7 mouse cellular contexts compared by ENCODE assay signal in the genomic region with DNA sequence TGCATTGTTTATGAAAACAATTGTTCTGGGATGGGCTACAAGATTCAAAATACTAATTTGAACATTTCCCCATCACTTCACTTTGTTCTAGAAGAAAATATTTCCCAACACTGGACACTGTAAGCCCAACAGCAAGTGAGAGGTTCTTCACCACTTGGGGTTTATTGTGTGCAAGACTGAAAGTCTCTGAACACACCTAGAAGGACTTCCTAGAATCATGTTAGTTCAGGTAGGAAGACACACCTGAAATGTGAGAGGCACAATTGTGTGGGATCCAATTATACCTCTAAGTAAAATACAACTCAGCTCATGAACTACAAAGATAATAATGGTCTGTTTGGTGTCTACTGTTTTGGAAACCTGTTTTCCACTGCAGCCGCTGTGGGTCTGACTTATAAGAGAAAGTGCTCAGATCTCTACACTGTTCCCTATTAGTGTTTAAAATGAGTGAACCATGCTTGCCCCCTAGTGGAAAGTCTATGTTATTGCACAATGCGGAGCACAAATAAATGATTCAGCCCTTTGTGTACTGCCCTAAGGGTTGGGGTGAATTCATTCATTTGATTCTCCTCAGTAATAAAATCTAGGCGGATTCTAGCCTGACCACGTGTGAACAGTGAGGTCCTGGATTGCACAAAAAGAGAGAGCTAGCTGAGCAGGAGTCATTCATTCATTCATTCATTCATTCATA.
A peak's percentile ranks its signal among the peaks of the same experiment; 100 is the strongest.
DNase-seq lines count a peak whose midpoint lies in the region; ATAC-seq and TF ChIP-seq lines count a peak whose summit lies in the region.

No protein-coding gene starts in this region.

- H3K4me3 ChIP-seq in liver, adult 2 months (ENCODE audit: insufficient read depth, low read depth, low read length) = no peak overlapping the region
- no peak overlapping the region for H3K4me3 ChIP-seq in intestine, postnatal 0 days (ENCODE audit: low read depth, low read length)
- no peak overlapping the region for H3K4me3 ChIP-seq in neural tube, embryonic 13.5 days

- no peaks in the 10 kb centered on the region for H3K4me1 ChIP-seq in liver, adult 2 months (ENCODE audit: control insufficient read depth, insufficient read depth, low read length)
- no peaks in the 10 kb centered on the region for H3K4me1 ChIP-seq in intestine, postnatal 0 days (replicated peaks; ENCODE audit: control insufficient read depth, insufficient read depth, low read length)
- H3K4me1 ChIP-seq in neural tube, embryonic 13.5 days (replicated peaks) = no peaks in the 10 kb centered on the region

- H3K9me3 ChIP-seq in intestine, postnatal 0 days (ENCODE audit: control insufficient read depth) = no peaks in the 10 kb centered on the region
- no peaks in the 10 kb centered on the region for H3K9me3 ChIP-seq in neural tube, embryonic 13.5 days

- H3K79me2 ChIP-seq in liver, adult 2 months (ENCODE audit: control insufficient read depth, insufficient read depth, low read length) = no peaks in the 10 kb centered on the region

- ATAC-seq in intestine, postnatal 0 days = no peak
- ATAC-seq in neural tube, embryonic 13.5 days (ENCODE audit: low read depth) = peak; percentile 94

- no peaks in the 10 kb centered on the region for H3K36me3 ChIP-seq in liver, adult 2 months (ENCODE audit: control insufficient read depth, insufficient read depth, low read length)
- no peaks in the 10 kb centered on the region for H3K36me3 ChIP-seq in intestine, postnatal 0 days (ENCODE audit: control insufficient read depth, insufficient read depth)
- no peaks in the 10 kb centered on the region for H3K36me3 ChIP-seq in neural tube, embryonic 13.5 days

- TF ChIP-seq CTCF in liver, adult 2 months (IDR thresholded peaks at IDR 0.05; ENCODE audit: low read depth, low read length) = peak; percentile 63
- peak; percentile 89 for TF ChIP-seq CTCF in intestine, postnatal 0 days (IDR thresholded peaks at IDR 0.05; ENCODE audit: low read depth)

- no peak overlapping the region for H3K4me2 ChIP-seq in intestine, postnatal 0 days (replicated peaks; ENCODE audit: low read depth)
- H3K4me2 ChIP-seq in neural tube, embryonic 13.5 days = no peak overlapping the region

- no peak overlapping the region for H3K27ac ChIP-seq in liver, adult 2 months (replicated peaks; ENCODE audit: insufficient read depth, low read depth, low read length)
- no peak overlapping the region for H3K27ac ChIP-seq in intestine, postnatal 0 days (ENCODE audit: low read depth, low read length)
- no peak overlapping the region for H3K27ac ChIP-seq in neural tube, embryonic 13.5 days (replicated peaks)

- H3K9ac ChIP-seq in liver, adult 2 months (ENCODE audit: low read depth, low read length) = no peak overlapping the region
- no peak overlapping the region for H3K9ac ChIP-seq in intestine, postnatal 0 days (ENCODE audit: low read depth, low read length)
- no peak overlapping the region for H3K9ac ChIP-seq in neural tube, embryonic 13.5 days

- DNase-seq in liver, adult 2 months (ENCODE audit: extremely low read depth, low read depth, low spot score) = peak; percentile 19
- no peak for DNase-seq in liver
- peak; percentile 6 for DNase-seq in R1 (ENCODE audit: low read depth, low spot score)
- peak; percentile 81 for DNase-seq in embryo, embryonic 10.5 days (ENCODE audit: low spot score)
- DNase-seq in layer of hippocampus, postnatal 36 days = no peak

- H3K27me3 ChIP-seq in liver, adult 2 months (ENCODE audit: control insufficient read depth, insufficient read depth, low read length) = no peaks in the 10 kb centered on the region
- H3K27me3 ChIP-seq in intestine, postnatal 0 days (replicated peaks; ENCODE audit: control insufficient read depth, insufficient read depth, low read length) = no peaks in the 10 kb centered on the region
- H3K27me3 ChIP-seq in neural tube, embryonic 13.5 days = no peaks in the 10 kb centered on the region

- WGBS in liver, adult 2 months = 7% methylated on average over 4 of the region's 4 CpGs
- 3% methylated on average over 4 of the region's 4 CpGs for WGBS in intestine, postnatal 0 days
- WGBS in neural tube, embryonic 13.5 days = 6% methylated on average over 4 of the region's 4 CpGs

- TF ChIP-seq POLR2A in liver, adult 2 months (IDR thresholded peaks at IDR 0.05; ENCODE audit: extremely low read depth, insufficient read depth, low read length) = no peak

Comparison
In these comparisons a context has a peak if more than half of its experiments do, and no peak if none do; other contexts are left out.
1. DNase-seq: peak in liver, adult 2 months (single experiment), R1 (single experiment) and embryo, embryonic 10.5 days (single experiment); none in liver (single experiment) and layer of hippocampus, postnatal 36 days (0 of 2).